Mouse (Mus musculus): ENCODE measurements around the gene Exoc5. TPM values are rescaled to one million over a fixed set of nuclear protein-coding genes. Genes with fewer than 3 reads are reported as not detected.
"Not testable (repeated sequence)": the region's sequence is repeated elsewhere in the genome, so short reads cannot be mapped to it uniquely, and the experiment has no call there.

Gene Exoc5
- 10 to 100 TPM; 31.6 to 39.8 (median 37.6) TPM for total RNA-seq (2022)

DNA sequence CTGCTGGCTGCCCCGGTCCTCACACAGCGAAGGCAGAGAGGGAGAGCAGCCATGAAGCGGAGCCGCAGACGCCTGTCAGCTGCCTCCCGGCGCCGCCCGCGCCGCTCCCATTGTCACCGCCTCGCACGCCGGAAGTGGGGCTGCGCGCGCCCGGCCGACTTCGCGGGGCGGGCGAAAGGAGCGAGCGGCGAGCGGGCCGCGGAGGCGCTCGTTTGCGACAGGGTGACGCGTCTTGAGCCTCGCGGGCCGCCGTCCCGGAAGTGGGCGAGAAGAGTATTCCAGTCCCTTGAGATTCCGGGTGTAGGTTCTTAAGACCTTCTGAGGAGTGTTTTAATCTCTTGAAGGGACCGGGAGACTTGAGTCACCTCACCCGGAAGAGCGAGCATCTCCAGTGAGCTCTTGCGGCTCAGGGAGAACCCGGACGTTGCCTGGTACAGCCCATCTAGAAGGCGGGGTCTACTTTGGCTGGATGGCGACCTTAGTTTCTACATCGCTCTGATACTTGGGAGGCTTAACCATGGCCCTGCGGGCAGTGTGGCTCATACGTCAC lies at the start of gene Exoc5:
TSS of gene Exoc5 (minus strand) at position 380 of the 550 bp plus-strand sequence.
- DNase-seq: peak; percentile 93

DNA sequence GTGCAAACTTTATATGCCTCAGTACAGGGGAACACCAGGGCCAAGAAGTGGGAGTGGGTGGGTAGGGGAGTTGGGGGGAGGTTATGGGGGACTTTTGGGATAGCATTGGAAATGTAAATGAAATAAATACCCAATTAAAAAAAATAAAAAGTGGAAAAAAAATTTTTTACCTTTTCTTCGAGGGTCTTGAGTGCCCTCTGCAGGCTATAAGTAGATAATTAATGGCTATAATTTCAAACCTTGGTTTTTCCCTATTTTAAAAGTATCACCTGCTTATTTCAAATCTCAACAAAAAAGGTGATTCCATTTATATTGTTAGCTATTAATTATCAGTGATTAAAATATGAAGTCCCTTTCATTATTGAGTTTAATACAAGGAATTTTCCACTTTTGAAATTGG lies 25.3 kb upstream of the Exoc5 start:
- DNase-seq: not testable (repeated sequence)

DNA sequence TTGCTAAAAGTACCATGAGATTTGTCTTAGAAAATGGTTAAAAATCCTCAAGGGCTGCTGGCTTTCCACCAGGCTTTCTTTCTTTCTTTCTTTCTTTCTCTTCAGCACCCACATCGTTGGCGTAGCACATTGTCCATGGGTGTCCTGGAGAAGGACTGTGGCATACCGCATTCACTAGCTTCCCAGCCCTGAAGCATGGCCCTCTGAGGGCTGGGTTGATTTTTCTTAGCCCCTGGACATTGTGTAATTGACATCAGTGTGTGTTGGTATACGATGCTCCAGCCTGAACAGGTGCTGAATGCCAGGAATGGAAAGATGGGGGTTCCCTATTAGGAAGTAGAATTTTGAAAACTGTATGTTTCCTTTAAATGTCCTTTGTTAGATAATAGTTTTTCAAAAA lies 24.8 kb upstream of the Exoc5 start:
- DNase-seq: no peak

DNA sequence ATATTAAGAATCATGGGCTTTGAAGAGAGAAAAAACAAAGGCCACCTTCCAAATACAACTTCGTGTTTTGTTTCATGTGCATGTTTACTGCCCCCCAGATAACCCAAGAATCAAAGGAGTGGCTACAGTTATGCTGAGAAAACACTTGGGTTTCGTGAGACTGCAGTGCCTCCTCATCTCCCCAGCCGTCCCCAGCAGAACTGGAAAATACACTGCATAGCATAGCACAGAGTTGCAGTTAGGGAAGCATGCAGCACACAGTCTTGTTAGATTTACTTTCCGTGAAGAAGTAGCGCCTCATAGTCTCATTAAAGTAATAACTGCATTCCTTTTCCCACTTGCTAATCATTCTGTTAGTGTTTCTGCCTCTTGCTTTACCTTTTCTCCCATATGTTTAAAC lies 23.6 kb upstream of the Exoc5 start:
- no peak for DNase-seq

DNA sequence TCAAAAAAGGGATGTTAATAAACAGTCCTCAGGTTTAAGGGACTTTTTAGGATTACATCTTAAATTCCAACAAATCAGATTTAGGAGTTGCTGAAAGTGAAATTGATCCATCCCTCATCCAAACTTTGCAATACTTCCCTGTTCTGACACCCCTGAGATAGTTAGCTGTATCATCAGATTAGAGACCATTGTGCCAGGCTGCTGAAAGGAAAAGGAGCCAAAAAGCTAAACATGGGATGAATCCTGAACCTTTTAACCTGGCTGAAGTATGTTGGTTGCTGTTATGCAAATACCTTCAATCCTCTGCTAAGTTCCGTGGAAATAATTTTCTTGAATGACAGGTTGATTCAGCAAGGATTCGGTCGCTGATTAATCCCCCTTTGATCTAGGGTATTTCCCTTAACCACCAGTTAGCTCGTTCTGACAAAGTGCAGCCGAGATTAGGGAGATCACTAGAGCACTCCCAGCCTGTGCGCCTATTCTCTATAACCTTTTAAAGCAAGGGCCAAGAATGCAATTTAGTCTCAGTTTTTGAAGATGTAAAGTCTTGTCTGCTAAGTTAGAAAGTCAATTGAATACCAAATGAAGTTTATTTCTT lies 23.1 kb upstream of the Exoc5 start:
- no peak for DNase-seq

DNA sequence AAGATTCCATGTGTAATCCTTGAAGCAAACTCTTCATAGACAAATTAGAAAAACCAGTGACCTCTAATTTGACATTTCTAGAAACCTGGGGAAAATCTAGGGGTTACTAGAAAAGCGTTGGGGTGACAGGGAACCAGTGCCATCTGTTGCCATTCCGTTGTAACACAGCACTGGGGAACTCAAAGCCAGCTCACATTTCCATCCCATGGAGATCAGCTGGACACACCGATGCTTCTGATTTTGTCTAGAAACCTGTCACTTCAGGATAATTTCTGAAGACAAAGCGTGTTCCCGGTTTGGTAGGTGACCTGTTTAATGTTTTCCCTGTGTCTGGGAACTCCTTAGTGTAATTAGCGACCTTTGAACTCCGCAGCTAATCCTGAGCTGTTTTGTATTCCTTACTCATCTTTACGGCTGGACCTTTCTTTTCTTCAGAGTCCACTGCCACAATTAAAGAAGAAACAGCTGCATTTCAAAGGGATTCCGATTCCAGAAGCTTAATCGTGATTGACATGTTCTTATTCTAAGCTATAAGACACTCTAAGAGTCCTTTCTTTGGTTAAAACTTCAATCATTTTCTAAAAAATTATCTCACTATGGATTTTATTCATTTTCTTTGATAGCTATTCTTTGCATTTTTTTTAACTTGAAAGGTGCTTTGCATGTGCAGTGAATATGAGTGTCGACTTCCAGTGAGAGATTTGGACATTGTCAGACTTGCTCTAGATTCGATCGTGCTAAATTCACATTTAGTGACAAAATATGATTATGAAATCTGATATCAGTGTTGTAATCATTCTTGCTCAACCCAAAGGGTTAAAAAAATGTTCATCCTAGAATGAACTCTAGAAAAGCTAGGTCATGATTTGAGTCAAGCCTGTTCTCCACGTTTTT lies 21.9 kb upstream of the Exoc5 start:
- no peak for DNase-seq

DNA sequence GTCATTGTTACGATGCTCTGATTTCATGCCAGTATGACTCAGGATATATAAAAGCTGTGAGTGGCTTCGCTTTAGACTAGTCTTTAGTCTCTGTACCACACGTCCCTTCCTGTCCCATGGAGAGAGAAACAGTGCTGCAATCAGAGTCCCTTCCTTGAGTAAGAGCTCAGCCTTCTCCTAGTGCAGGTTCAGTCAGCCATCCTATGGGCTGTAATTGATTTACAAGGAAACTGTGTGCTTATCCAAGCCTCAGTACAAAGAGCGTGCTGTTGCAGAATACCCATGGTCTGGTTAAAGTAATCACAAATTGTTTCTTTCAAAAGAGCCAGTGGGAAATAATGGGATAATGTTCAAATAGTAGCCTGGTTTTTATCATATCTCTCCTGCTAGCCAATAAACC lies 20.1 kb upstream of the Exoc5 start:
- no peak for DNase-seq

DNA sequence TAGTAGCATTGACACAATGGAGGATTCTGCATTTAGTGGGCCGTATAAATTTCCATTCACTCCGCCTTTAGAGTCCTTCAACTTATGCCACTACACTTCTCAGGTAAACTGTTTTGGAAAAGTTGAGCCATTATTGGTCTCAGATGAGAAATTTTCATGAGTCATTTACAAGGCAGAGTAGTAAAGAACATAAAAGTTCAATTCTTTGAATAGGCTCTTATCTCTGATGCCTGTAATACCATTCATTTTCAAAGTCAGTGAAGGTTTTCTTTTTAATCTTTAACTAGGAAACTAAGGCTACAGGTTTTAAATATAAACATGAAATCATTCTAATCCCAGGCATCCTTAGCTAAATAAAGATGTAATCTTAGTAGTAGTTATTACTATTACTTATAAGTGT lies 12.4 kb upstream of the Exoc5 start:
- no peak for DNase-seq

DNA sequence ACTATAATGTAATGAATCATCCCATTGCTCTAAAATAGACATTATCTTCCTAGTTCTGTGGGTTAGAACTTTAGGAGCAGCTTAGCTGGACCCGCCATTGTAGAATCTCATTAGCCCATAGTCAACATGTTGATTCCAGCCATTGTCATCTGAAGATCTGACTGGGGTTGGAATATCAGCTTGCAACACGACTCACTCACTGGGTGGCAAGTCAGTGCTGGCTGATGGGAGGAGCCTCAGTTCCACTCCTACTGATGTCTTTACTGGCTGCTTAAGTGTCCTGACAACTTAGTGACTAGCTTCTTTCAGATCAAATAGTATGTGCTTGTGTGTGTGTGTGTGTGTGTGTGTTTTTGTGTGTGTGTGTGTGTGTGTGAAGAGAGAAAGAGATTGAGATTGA lies 7.9 kb upstream of the Exoc5 start:
- no peak for DNase-seq

DNA sequence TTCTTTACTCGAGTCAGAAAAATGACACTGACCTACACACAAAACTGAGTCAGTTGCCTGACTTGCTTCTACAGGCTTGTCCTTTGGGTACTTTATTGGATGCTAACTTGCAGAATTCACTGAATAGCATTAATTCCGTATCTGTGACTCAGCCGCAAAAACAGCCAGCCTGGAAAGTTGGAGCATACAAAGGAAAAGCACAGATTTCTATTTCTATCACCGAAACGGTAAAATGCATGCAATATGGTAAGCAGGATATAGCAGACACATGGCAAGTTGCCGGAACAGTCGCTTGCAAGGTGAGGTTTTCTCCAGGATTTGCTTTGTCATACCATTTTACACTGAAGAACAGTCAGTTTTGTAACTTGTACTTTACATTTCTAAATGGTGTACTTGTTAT lies 7.4 kb upstream of the Exoc5 start:
- DNase-seq: no peak

DNA sequence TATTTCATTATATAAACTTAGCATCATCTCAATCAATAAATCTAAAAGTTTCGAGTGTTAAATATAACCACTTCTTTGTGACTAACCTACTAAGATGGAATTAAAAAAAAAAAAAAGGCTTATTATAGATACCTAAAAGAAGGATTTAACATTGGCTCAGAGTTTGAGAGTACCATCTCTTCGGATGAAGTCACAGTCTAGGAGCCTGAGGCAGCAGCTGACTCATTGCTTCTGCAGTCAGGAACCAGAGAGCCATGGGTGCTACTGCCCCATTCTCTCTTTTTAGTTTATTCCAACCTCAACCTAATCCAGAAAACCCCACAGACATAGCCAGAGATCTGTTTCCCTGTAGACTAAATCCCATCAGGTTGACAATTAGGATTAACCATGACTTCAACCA lies 6.4 kb upstream of the Exoc5 start:
- DNase-seq: no peak

DNA sequence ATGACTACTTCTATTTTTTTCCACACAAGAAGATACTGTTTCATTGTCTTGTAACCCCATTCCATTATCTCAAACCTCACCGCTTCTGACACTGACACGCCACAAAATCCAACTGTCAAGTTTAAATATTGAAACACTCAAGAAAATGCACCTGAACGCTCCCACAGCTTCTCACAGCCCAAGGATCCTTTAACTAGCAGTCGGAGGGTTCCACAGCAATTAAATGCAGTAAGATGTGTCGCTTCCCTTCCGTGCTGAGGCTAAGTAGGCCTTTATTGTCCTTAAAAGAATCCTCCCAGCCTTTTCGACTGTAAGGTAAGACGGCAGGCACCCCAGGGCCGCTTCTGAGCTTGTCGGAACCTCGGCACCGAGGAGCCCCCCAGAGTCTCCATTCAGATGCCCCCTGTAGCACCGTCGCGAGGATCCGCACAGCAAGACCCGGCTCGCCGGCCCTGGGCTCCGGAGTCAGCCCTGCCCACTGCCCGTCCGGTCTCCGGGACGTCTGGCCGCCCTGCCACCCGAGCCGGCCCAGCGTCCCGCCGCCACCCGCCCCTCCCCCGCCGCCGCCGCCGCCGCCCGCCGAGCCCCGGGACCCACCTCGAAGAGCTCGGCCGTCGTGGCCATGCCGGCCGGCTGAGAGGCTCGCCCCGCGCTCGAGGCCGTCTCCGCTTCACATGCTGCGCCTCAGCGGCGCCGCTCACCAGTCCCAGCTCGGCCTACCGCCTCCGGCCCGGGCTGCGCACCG lies 752 bp downstream of the Exoc5 start, which contains the start of gene Ap5m1:
TSS of gene Ap5m1 (plus strand) at position 569 of the 745 bp plus-strand sequence.
- peak; percentile 25 for DNase-seq

DNA sequence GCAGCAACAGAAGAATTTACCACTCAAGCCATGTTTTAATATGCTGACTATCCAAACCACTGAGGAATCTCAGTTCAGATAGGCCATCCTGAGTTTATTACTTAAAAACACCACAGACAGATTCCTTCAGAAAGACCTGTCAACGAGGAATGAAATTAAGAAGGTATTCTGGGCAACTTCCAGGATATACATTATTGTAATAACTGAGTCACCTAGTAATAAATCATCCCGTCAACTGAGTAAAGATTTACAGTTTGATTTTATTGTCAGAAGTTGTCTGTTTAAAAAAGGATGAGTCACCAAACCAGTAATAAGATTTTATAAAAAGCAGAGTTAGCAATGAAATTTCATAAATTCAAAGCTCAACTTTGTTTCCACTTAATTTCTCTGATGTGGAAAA lies 2.6 kb downstream of the Exoc5 start:
- no peak for DNase-seq

DNA sequence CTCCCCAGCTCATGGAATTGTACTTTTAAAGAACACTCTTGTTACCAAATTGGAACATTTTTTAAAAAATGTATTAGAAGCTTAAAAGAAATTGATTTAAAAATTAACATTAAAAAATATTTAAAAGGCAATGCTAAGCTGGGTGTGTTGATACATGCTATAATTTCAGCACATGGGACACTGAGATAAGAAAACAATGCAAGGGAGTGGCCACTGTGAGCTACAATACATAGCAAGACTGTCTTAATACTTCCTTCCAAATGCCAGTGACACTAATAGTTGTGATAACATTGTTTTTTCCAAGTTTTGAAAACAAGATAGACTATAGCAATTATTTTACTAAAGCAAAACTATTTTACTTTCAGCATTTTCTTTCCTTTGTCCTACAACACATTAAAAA lies 17.0 kb downstream of the Exoc5 start:
- no peak for DNase-seq

DNA sequence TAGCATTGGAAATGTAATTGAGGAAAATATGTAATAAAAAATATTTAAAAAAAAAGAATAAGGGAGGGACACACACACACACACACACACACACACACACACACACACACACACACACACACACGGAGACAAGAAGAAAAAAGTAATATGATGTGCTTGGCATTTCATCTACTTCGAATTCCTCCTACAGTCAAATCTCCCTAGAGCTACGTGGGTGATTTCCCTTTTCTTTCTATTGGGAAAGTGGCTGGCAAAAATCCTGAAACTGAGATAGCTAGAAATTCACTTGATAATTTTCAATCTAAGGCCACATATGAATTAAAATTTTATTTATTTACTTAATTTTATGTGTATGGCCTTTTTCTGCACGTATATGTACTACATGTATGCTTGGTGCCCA lies 20.8 kb downstream of the Exoc5 start:
- DNase-seq: no peak

DNA sequence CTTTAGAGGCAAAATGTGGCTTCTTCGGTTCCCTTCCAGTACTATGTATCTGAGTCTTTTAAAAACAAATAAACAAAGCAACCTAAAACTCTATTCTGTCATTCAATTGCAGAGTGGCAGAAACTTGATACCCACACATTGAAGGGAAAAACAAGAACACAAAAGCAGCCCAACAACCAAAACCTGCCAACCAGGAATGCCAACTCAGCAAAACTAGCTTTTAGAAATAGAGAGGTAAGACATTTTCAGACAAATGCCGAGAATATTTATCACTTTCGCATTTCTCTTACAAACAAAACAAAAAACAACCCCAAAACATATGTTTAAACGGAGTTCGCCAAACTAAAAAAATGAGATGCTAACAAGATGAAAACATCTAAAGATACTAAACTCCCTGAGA lies 37.5 kb downstream of the Exoc5 start:
- DNase-seq: no peak

DNA sequence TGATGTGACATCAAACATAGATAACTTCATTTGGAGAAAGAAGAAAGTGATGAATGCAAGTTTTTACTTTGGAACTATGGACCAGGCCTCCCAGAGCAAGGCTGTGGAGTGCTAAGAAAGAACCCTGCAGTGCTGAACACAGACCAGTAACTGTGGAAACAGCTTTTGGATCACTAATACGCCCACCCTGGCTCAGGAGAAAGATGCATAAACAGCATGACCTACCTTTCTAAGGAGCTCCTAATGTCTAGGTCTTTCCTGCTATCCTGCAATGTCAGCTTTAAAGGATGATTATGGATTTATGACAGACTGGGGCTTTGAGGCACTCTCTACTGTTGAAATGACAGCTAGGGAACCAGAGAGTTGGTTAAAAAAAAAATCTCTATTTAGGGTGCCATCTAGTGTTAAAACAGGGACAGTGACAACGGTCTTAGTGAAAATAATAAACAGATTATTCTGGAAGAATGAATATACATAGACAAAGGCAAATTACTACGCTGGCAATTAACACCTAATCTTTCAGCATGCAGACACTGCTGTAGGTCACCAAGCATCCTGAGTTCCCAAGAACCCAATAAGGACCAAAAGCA lies 38.6 kb downstream of the Exoc5 start:
- no peak for DNase-seq

DNA sequence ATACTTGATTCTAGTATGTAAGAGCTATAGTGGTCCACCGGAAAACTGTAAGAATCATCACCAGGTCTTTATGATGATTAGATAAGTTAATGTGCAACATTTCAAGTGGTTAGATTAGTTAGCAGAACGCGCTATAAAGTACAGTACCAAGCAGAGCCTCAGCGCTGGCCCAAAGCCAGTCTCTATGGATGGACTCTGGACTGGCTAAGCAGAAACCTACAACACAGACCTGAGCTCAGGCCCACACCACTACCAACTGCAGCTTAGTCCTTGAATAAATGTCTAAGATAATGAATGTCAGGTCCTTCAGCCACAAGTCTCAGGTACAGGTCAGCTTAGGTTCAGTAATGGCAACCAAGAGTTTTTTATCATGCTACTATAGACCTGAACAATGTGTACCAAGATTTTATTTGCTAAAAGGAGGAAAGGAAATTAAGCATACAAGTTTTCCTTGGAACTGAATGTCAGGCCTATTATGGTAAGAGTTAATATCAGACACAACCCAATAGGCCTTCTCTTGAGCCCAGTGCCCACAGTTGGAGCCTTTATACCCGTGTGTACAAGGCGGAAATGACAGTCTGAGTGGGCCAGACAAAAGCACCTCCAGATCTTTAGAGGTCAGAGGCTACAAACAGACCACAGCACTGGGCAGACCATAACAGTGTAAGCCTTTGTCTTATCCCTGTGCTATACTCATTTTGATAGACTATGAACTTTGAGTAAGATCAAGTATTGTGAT lies 39.2 kb downstream of the Exoc5 start:
- no peak for DNase-seq

DNA sequence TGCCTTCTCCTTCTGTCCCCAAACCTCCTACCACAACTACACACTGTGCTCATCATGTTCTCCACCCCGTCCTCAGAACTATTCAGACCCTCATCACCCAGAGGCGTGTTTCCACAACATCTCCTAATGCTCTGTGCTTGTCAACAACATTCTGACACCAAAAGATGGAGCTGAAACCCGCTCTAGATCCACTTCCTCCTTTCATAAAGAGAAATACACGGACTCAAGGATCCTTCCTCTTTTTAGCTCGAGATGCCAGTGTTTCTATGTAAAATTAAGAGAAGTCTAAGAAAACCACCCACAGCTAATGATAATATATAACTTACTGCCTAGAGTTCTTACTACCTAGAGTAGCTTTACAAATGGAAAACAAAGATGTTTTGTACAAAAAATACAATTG lies 46.7 kb downstream of the Exoc5 start:
- DNase-seq: no peak

DNA sequence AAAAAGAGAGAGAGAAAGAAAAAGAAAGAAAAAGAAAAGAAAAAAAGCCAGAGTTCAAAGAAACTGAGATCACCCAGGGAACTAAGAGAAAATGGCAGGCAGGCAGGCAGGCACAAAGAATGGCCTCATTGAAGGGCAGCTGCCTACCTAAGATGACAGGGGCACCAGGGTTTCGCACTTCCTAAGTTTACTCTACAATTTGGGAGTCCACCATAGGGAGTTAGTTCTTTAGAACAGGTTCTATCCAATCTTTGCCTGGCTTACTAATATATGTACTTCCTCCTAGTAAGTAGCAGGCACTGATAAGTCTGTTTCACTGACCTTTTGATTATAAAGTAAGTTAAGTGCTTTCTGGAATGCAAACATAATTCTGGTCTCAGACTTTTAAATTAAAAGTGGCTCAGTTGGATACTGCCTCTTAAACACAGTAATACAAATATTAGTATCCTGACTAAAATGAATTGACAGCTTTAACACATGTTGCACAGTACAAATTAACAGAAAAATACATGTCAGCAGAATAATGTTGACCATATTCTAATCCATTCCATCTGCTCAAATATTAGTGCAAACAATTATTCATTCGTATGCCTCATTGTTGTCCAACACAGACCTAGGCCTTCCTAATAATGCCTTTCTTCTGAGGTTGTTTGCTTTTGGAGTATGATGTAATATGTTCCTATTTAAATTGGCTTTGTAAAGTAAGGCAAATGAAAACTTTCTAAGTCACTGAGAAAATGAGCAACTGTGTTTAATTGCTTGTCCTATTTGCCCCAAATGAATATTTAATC lies 57.9 kb downstream of the Exoc5 start:
- DNase-seq: no peak

DNA sequence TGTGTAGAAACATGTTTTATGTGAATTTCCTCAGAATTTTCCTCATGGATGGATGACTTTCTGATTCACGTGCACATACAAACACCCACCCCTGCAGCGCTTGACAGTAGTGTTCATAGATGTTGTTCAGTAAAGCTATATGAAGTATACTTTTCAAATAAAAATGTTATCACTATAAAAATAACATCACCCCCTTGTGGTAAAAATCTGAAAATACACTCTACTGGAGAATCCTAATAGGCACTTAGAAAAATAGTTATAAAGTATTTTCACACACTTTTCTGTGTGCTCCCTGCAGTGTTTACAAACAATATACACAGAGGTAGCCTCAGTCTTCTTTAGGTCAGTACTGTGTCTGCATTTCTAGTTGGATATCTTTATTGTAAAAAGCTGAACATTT lies 58.5 kb downstream of the Exoc5 start:
- no peak for DNase-seq
